Mouse (Mus musculus): ENCODE measurements around the gene Daglb. TPM values are rescaled to one million over a fixed set of nuclear protein-coding genes. Genes with fewer than 3 reads are reported as not detected.
A peak's percentile ranks its signal among the peaks of the same experiment; 100 is the strongest.

Gene Daglb
- polyA plus RNA-seq, 1 experiment: 14.9 TPM

- no peak for TF ChIP-seq POLR2A (IDR thresholded peaks at IDR 0.05; ENCODE audit: low read depth, low read length)
- no peak for TF ChIP-seq CTCF (IDR thresholded peaks at IDR 0.05; ENCODE audit: extremely low read depth, insufficient read depth, insufficient read length, insufficient replicate concordance)
- DNase-seq (ENCODE audit: low read depth in 1 of 2, low spot score in 2 of 2): no peak
- 22% methylated on average over 5 of the region's 5 CpGs for WGBS
- peaks cover 15% of the 10 kb centered on the region; the same call in 1 of the 2 replicates for H3K36me3 ChIP-seq (ENCODE audit: control insufficient read depth, insufficient read depth, low read length)
- H3K4me3 ChIP-seq (ENCODE audit: extremely low read depth, insufficient read depth, insufficient read length): no peak overlapping the region
- no peaks in the 10 kb centered on the region for H3K4me1 ChIP-seq (ENCODE audit: control insufficient read depth, insufficient read depth, insufficient read length)
- H3K27ac ChIP-seq (ENCODE audit: insufficient read depth, low read length): no peak overlapping the region
- H3K27me3 ChIP-seq (ENCODE audit: control insufficient read depth, insufficient read depth, low read length): no peaks in the 10 kb centered on the region
Observed at GRCm38 (mm10) chr5:143484955-143485354, 20.6 kb downstream of the Daglb start.

GRCm38 (mm10) chr5:143487193-143487592 is 22.8 kb downstream of the Daglb start:
- TF ChIP-seq CTCF (IDR thresholded peaks at IDR 0.05; ENCODE audit: extremely low read depth, insufficient read depth, insufficient read length, insufficient replicate concordance) (no peak), POLR2A (IDR thresholded peaks at IDR 0.05; ENCODE audit: low read depth, low read length) (no peak)
- 88% methylated on average over 10 of the region's 10 CpGs for WGBS
- H3K4me3 ChIP-seq (ENCODE audit: extremely low read depth, insufficient read depth, insufficient read length): no peak overlapping the region
- no peaks in the 10 kb centered on the region for H3K4me1 ChIP-seq (ENCODE audit: control insufficient read depth, insufficient read depth, insufficient read length)
- peaks cover 10% of the 10 kb centered on the region; the same call in 1 of the 2 replicates for H3K36me3 ChIP-seq (ENCODE audit: control insufficient read depth, insufficient read depth, low read length)
- no peak overlapping the region for H3K27ac ChIP-seq (ENCODE audit: insufficient read depth, low read length)
- no peaks in the 10 kb centered on the region for H3K27me3 ChIP-seq (ENCODE audit: control insufficient read depth, insufficient read depth, low read length)
- DNase-seq (ENCODE audit: low read depth in 1 of 2, low spot score in 2 of 2): no peak

GRCm38 (mm10) chr5:143487998-143488397 is 23.6 kb downstream of the Daglb start:
- 84% methylated on average over 5 of the region's 5 CpGs for WGBS
- Histone ChIP-seq H3K27ac (ENCODE audit: insufficient read depth, low read length) (no peak overlapping the region), H3K27me3 (ENCODE audit: control insufficient read depth, insufficient read depth, low read length) (no peaks in the 10 kb centered on the region), H3K4me1 (ENCODE audit: control insufficient read depth, insufficient read depth, insufficient read length) (no peaks in the 10 kb centered on the region), H3K36me3 (ENCODE audit: control insufficient read depth, insufficient read depth, low read length) (peaks cover 8% of the 10 kb centered on the region; the same call in 1 of the 2 replicates), H3K4me3 (ENCODE audit: extremely low read depth, insufficient read depth, insufficient read length) (no peak overlapping the region)
- no peak for TF ChIP-seq POLR2A (IDR thresholded peaks at IDR 0.05; ENCODE audit: low read depth, low read length)
- no peak for TF ChIP-seq CTCF (IDR thresholded peaks at IDR 0.05; ENCODE audit: extremely low read depth, insufficient read depth, insufficient read length, insufficient replicate concordance)
- no peak for DNase-seq (ENCODE audit: low read depth in 1 of 2, low spot score in 2 of 2)

- Histone ChIP-seq H3K27me3 (ENCODE audit: control insufficient read depth, insufficient read depth, low read length) (no peaks in the 10 kb centered on the region), H3K4me3 (ENCODE audit: extremely low read depth, insufficient read depth, insufficient read length) (no peak overlapping the region), H3K36me3 (ENCODE audit: control insufficient read depth, insufficient read depth, low read length) (peaks cover 12% of the 10 kb centered on the region), H3K27ac (ENCODE audit: insufficient read depth, low read length) (0 out of 2 replicates have a peak overlapping the region, but pooled peaks have one; percentile 8), H3K4me1 (ENCODE audit: control insufficient read depth, insufficient read depth, insufficient read length) (no peaks in the 10 kb centered on the region)
- no peak for DNase-seq (ENCODE audit: low read depth in 1 of 2, low spot score in 2 of 2)
- TF ChIP-seq POLR2A (IDR thresholded peaks at IDR 0.05; ENCODE audit: low read depth, low read length): no peak
- no peak for TF ChIP-seq CTCF (IDR thresholded peaks at IDR 0.05; ENCODE audit: extremely low read depth, insufficient read depth, insufficient read length, insufficient replicate concordance)
- 76% methylated on average over 14 of the region's 14 CpGs for WGBS
Observed at GRCm38 (mm10) chr5:143489749-143490342, 25.5 kb downstream of the Daglb start.

GRCm38 (mm10) chr5:143491736-143492135 is 27.4 kb downstream of the Daglb start:
- DNase-seq (ENCODE audit: low read depth in 1 of 2, low spot score in 2 of 2): no peak
- peaks cover 9% of the 10 kb centered on the region for H3K36me3 ChIP-seq (ENCODE audit: control insufficient read depth, insufficient read depth, low read length)
- WGBS: 91% methylated on average over 4 of the region's 4 CpGs
- no peak for TF ChIP-seq POLR2A (IDR thresholded peaks at IDR 0.05; ENCODE audit: low read depth, low read length)
- no peak for TF ChIP-seq CTCF (IDR thresholded peaks at IDR 0.05; ENCODE audit: extremely low read depth, insufficient read depth, insufficient read length, insufficient replicate concordance)
- H3K4me3 ChIP-seq (ENCODE audit: extremely low read depth, insufficient read depth, insufficient read length): no peak overlapping the region
- no peaks in the 10 kb centered on the region for H3K4me1 ChIP-seq (ENCODE audit: control insufficient read depth, insufficient read depth, insufficient read length)
- H3K27ac ChIP-seq (ENCODE audit: insufficient read depth, low read length): no peak overlapping the region
- no peaks in the 10 kb centered on the region for H3K27me3 ChIP-seq (ENCODE audit: control insufficient read depth, insufficient read depth, low read length)

- 79% methylated on average over 10 of the region's 10 CpGs for WGBS
- no peak overlapping the region for H3K4me3 ChIP-seq (ENCODE audit: extremely low read depth, insufficient read depth, insufficient read length)
- DNase-seq (ENCODE audit: low read depth in 1 of 2, low spot score in 2 of 2): no peak
- TF ChIP-seq POLR2A (IDR thresholded peaks at IDR 0.05; ENCODE audit: low read depth, low read length) (no peak), CTCF (IDR thresholded peaks at IDR 0.05; ENCODE audit: extremely low read depth, insufficient read depth, insufficient read length, insufficient replicate concordance) (no peak)
- no peaks in the 10 kb centered on the region for H3K27me3 ChIP-seq (ENCODE audit: control insufficient read depth, insufficient read depth, low read length)
- peaks cover 8% of the 10 kb centered on the region for H3K36me3 ChIP-seq (ENCODE audit: control insufficient read depth, insufficient read depth, low read length)
- no peaks in the 10 kb centered on the region for H3K4me1 ChIP-seq (ENCODE audit: control insufficient read depth, insufficient read depth, insufficient read length)
- no peak overlapping the region for H3K27ac ChIP-seq (ENCODE audit: insufficient read depth, low read length)
Observed at GRCm38 (mm10) chr5:143493163-143493562, 28.8 kb downstream of the Daglb start.

- 95% methylated on average over 6 of the region's 6 CpGs for WGBS
- peaks cover 6% of the 10 kb centered on the region for H3K36me3 ChIP-seq (ENCODE audit: control insufficient read depth, insufficient read depth, low read length)
- no peak for TF ChIP-seq CTCF (IDR thresholded peaks at IDR 0.05; ENCODE audit: extremely low read depth, insufficient read depth, insufficient read length, insufficient replicate concordance)
- no peak for TF ChIP-seq POLR2A (IDR thresholded peaks at IDR 0.05; ENCODE audit: low read depth, low read length)
Observed at GRCm38 (mm10) chr5:143495708-143496107, 31.3 kb downstream of the Daglb start.

More at GRCm38 (mm10) chr5:143495708-143496107, 31.3 kb downstream of the Daglb start:
- Histone ChIP-seq H3K27me3 (ENCODE audit: control insufficient read depth, insufficient read depth, low read length) (no peaks in the 10 kb centered on the region), H3K4me3 (ENCODE audit: extremely low read depth, insufficient read depth, insufficient read length) (no peak overlapping the region), H3K27ac (ENCODE audit: insufficient read depth, low read length) (no peak overlapping the region), H3K4me1 (ENCODE audit: control insufficient read depth, insufficient read depth, insufficient read length) (no peaks in the 10 kb centered on the region; the same call in 1 of the 2 replicates)
- no peak for DNase-seq (ENCODE audit: low read depth in 1 of 2, low spot score in 2 of 2)
